Mouse (Mus musculus) T-helper 1 cell (primary cell): ENCODE results near the gene Ets1.

Experiments used
- in situ Hi-C: fragments of 300-600 bp; cut with MboI, MseI; formaldehyde crosslinking; loops from one replicate; pipeline ENCODE4 v1.15.1; 2025; ENCODE audit warnings: high pct_unique_total_duplicates

The Ets1 gene

GRCm38 (mm10) chr9:32635627-32636385 lies at the start of gene Ets1:
TSS of gene Ets1 (plus strand) at chr9:32636221.
- in situ Hi-C loops: no loop called here

- in situ Hi-C loops: loop anchor here (5.0 to 10.0 kb wide), 5 partner anchors 125 to 657 kb away; no protein-coding TSS in a partner anchor
These were observed 46.1 kb upstream of the Ets1 start for GRCm38 (mm10) chr9:32589900-32590299.

DNA sequence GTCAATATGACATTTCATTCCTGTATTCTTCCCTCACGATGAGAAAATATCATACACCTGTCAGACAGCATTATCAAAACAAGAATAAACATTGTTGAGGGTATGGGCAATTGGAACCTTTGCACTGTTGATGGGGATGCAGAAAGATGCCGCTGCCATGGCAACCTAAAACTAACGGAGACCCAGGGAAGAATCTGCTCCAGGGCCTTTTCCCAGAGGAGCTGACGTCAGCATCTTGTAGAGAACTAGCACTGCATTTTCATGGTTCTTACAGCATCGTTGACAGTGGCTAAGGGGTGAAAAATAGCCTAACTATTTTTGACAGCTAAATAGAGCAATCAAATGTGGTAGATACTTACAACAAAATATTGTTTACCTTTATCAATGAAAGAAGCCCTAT lies 45.5 kb upstream of the Ets1 start:
- in situ Hi-C loops: loop anchor here (10.0 kb wide), 1 partner anchor 124 kb away; no protein-coding TSS in a partner anchor

DNA sequence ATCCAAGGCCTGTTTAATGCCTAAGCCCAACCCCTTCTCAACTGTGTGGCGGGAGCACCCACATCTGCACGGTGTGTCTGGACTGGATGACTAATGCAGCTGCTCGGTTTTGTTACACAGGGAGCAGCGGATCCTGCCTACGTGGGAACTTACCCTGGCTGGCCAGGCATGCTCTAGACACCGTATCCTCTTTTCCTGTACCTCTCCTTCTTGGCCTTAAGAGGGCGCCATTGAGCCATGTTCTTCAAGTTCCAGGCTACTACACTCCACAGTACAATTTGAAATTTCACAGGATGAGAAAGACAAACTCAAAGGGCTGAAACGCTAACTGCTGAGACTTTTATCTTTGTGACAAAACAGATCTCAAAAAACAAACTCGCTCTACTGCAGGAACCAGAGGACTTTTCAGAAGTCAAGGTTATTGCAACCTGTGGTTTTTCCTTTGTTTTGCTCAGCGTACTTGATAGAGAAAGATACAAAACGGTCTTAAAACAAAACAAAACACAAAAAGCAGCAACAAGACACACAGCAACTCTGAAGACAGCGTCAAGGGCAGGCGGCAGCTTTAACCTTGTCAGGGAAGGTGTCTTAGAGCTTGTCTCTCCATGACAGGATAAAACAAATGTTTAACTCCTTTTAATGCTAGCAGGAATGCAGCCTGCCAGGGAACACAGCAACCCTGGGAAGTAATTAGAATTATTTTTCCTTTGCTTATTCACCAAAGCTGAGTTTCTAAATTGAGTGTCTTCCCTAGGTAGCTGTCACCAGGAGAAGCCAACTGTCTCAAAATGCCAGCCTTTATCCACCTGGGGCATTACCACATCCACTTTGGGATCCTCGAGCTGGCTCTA lies 44.1 kb upstream of the Ets1 start:
- in situ Hi-C loops: loop anchor here (10.0 kb wide), 1 partner anchor 123 kb away; no protein-coding TSS in a partner anchor

- in situ Hi-C loops: loop anchor here (10.0 kb wide), 1 partner anchor 122 kb away; no protein-coding TSS in a partner anchor
These were observed 43.5 kb upstream of the Ets1 start for GRCm38 (mm10) chr9:32592583-32592890.

DNA sequence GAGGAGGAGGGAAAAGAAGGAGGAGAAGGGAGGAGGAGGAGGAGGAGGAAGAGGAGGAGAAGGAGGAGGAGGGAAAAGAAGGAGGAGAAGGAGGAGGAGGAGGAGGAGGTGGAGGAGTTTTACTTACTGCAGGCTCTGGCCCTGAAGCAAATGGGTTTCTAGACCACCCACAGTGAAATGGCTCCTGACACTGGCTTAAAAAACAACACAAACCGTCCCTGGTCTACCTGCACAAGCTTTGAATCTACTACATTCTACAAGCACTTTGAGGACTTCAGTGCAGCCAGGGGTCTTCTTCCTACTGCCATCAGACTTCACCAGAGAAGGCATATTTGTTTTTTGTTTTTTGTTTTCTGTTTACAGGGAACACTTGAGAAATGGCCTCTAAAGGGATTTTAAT lies 42.2 kb upstream of the Ets1 start:
- in situ Hi-C loops: loop anchor here (10.0 kb wide), 1 partner anchor 121 kb away; no protein-coding TSS in a partner anchor

DNA sequence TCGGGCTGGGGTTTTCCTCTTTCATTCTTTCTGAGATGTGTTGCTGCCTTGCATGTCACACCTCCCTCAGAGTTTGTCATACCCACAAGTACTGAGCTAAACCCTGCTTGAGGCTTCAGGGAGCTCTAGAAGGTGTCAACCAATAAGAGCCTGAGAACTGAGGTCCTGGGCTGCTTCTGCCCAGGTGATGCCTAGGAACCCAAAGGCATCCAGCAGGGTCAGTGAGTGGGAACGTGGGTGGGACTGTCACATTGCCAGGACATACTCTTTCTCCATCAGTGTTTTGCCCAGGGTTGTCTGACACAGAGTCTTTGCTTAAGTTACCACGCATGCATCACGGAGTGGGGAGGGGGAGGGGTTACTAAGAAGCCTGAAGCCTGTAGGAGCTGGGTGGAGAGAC lies 41.7 kb upstream of the Ets1 start:
- in situ Hi-C loops: loop anchor here (10.0 kb wide), 1 partner anchor 120 kb away; no protein-coding TSS in a partner anchor

GRCm38 (mm10) chr9:32595076-32595820 lies 40.8 kb upstream of the Ets1 start:
- in situ Hi-C loops: loop anchor here (10.0 kb wide), 1 partner anchor 120 kb away; no protein-coding TSS in a partner anchor

- in situ Hi-C loops: loop anchor here (10.0 kb wide), 1 partner anchor 118 kb away; no protein-coding TSS in a partner anchor
These were observed 39.7 kb upstream of the Ets1 start for GRCm38 (mm10) chr9:32596366-32596765.

DNA sequence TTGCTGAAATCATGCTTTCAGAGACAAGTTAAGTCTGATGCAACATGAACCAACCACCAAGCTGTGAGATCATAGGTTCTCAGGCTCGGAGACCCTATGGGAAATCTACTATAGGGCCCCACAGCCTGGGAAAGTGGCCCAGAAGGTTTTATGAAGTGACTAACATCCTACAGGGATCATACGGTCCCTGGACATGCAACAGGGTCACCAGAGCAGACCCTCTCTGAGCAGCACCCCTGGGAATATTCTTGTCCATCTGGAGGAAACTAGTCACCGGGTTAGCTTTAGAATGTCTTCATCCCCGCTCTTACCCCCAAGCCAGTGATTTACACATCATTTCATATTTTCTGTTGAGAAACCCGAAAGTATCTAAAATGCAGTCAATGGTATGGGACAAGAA lies 34.1 kb upstream of the Ets1 start:
- in situ Hi-C loops: no loop called here

- in situ Hi-C loops: no loop called here
These were observed 32.9 kb upstream of the Ets1 start for GRCm38 (mm10) chr9:32603097-32603496.

DNA sequence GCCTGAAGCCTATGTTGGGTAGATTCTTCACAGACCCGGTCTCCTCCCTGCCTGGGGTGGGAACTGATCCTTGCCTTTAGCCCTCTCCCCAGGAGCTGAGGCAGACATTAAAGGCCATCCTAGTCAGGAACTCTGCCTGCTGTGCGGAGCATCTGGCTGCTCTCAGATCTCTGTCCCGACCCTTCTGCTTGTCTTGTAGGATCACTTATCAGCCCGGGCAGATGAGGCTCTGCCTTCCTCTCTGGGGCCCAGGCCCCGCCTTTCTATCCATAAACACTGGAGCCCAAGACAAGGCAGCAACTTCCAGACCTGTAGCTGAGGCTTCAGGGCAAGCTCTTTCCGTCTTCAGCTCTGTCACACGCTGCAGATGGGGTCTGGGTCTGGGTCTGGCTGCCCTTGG lies 28.8 kb upstream of the Ets1 start:
- in situ Hi-C loops: no loop called here

- in situ Hi-C loops: no loop called here
These were observed 27.0 kb upstream of the Ets1 start for GRCm38 (mm10) chr9:32608831-32609610.

DNA sequence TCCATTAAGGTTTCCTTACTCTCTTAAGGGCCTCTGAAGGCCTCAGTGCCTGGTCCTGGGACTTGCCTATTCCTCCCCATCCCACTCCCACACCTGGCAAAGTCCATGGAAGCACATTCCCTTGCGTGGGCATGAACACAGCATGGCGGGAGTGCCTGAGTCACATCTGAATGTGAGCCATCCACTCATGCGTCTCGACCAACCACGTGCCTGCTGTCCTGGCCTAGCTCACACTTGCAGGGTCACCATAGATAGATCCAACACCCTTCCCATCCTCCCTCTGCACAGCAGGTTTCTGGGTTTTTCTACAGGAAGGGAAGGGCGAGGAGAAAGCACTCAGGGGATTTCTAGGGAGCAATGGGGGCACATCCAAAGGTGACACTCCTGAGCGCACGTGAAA lies 25.8 kb upstream of the Ets1 start:
- in situ Hi-C loops: no loop called here

DNA sequence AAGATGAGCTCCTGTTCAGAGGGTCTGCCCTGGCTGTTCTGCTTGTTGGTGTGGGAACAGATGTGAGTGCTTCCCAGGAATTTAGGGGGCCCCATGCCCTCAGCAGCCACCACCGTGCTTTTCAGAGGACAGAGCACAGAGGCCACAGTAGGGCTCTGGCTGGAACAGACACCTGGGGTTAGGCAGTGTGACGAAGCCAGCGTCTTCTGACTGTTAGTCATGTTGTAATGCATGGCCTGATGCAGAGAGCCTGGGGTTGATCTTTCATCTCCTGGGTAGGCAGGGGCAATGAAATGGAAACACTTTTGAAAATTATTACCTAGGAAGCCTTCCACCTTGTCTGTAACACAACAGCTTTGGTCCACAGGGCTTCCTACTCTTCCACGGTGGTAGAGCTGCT lies 25.4 kb upstream of the Ets1 start:
- in situ Hi-C loops: no loop called here

DNA sequence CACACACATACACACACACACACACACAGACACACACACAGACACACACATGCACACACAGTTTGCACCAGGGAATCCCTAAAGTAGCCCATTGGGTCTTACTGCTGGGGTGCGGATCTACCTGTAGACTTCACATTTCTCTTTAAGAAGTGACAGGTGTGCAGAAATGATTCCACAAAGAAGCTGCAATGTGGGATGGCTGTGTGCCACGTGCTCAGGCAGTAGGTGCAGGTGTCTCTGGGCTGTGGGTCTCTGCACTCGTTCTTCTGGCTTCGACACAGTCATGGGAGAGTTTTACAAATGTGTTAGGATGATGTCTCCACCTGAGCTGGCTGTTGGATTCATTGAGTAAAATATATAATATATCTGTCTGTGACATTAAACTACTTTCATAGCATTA lies 24.7 kb upstream of the Ets1 start:
- in situ Hi-C loops: no loop called here

GRCm38 (mm10) chr9:32612426-32612825 lies 23.6 kb upstream of the Ets1 start:
- in situ Hi-C loops: no loop called here

DNA sequence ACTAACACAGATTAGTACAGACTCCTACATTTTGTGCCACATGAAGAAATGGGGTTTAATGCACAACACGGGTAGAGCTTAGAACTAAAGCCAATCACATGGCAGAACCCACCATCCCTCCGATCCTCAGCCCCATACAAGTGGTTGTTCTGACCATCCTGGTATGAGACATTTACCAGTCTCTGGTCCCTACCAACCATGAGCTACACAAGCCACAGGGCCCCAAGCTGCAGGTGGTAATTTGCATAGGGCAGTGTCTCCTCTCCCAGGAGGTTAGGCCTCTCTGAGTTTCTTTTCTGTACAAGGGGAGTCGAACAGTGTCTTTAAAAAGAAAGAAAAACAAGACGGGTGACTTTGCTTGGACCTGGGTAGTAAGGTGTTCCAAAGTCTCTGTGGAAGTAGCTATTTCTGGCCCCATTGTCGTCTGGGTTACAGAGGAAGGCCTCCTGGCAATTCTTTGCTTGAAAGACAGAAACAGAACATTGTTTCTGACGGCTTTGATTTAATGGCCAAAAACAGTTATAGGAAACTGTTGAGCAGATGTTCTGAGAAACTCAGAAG lies 23.1 kb upstream of the Ets1 start:
- in situ Hi-C loops: no loop called here

DNA sequence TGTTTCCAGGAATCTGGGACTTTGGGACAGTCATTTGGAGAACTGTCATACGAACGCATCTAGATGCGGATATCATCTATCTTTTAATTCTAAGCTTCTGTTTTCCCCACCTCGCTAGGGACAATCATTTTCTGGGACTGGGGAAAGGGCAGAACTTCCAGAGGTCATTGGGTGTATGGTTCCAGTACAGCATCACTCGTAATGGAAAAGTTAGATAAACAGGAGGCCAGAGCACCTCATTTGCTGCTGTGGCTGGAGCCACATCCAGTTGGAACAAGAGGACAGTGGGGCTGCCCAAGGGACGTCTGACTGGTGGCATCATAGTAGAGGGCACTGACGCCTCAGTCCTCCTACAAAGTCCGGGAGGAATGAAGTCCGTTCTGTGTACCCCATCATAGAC lies 21.8 kb upstream of the Ets1 start:
- in situ Hi-C loops: no loop called here

DNA sequence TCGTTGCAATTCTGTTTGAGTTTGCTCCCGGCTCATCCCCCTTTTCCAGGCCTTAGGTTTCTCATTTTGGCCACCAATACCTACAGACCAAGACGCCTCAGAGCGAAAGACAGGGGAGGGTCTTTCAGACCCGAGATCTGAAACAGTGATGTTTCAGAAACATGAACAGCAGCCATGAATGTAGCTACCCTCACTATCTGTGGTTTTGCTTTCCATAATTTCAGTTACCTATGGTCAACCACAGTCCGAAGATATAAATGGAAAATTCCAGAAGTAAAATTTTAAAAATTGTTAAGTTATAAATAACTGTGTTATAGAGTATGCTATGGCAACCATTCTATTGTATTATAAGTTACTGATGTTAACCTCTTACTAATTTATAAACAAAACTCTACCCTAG lies 20.6 kb upstream of the Ets1 start:
- in situ Hi-C loops: loop anchor here (5.0 kb wide), 1 partner anchor 77 kb away; no protein-coding TSS in a partner anchor

DNA sequence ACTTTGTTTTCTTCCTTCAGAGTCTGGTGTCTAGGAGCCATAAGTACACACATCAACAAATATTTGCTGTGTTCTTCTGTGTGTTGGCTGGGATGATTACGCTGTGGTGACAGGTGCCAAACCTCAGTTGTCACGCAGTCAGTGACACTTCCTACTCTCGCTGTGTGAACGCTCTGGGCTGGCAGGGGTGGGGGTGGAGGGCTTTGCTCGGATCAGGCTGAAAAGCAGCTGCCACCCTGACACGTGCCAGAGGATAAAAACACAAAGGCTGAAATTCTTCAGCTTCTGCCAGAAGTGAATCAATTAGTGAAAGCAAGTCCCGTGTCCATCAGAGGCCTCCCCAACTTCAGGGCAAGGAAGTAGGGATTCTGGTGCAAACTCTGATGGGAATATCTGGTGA lies 20.0 kb upstream of the Ets1 start:
- in situ Hi-C loops: loop anchor here (5.0 kb wide), 1 partner anchor 76 kb away; no protein-coding TSS in a partner anchor
